Mouse (Mus musculus) liver, embryonic 13.5 days (tissue): ENCODE results near the gene Nhlrc4. TPM values are rescaled to one million over a fixed set of nuclear protein-coding genes. Genes with fewer than 3 reads are reported as not detected.

Experiments
- ATAC-seq: fragments of 200-750 bp; cut with Nextera tagmentation; 2 replicates; pipeline ENCODE4 v1.8.0; 2017; ENCODE audit warnings: low read depth, mild to moderate bottlenecking, moderate number of reproducible peaks, moderate library complexity
- DNase-seq: peaks from one replicate; pipeline ENCODE4 v3.0.0; 2022
- H3K27ac ChIP-seq: fragments of 300-500 bp; sonication (generic); 2 replicates; pipeline ENCODE4 v1.5.1; 2015; ENCODE audit warnings: moderate library complexity, mild to moderate bottlenecking, inconsistent platforms
- H3K27me3 ChIP-seq: fragments of 300-500 bp; sonication (generic); 2 replicates; pipeline ENCODE4 v1.6.1; 2015; ENCODE audit warnings: mild to moderate bottlenecking, inconsistent platforms
- H3K36me3 ChIP-seq: fragments of 300-500 bp; sonication (generic); 2 replicates; pipeline ENCODE4 v1.6.1; 2015; ENCODE audit warnings: mild to moderate bottlenecking, inconsistent platforms
- H3K4me1 ChIP-seq: fragments of 300-500 bp; sonication (generic); replicated peaks from 2 replicates; pipeline ENCODE4 v1.6.1; 2015; ENCODE audit warnings: inconsistent platforms
- H3K4me2 ChIP-seq: fragments of 300-500 bp; sonication (generic); 2 replicates; pipeline ENCODE4 v1.6.1; 2015; ENCODE audit warnings: inconsistent platforms, mild to moderate bottlenecking, moderate library complexity
- H3K4me3 ChIP-seq: fragments of 300-500 bp; sonication (generic); replicated peaks from 2 replicates; pipeline ENCODE4 v1.5.1; 2015; ENCODE audit warnings: mild to moderate bottlenecking, inconsistent platforms
- H3K9ac ChIP-seq: fragments of 300-500 bp; sonication (generic); 2 replicates; pipeline ENCODE4 v1.6.1; 2015; ENCODE audit warnings: mild to moderate bottlenecking, inconsistent platforms
- H3K9me3 ChIP-seq: fragments of 300-500 bp; sonication (generic); replicated peaks from 2 replicates; pipeline ENCODE4 v1.6.1; 2016; ENCODE audit warnings: inconsistent platforms
- WGBS: fragments of 180-500 bp; shearing (Covaris S2); methylation state at CpG from one replicate; pipeline ENCODE4 v1.1.7; 2015; ENCODE audit not compliant: insufficient replicate concordance; 5-methylcytosine and 5-hydroxymethylcytosine counted together
- polyA plus RNA-seq: library from polyadenylated mRNA; unstranded; fragments of >200 nt; fragmentation: Nextera tagmentation; extraction: Ambion mirVana; gene quantifications from 2 replicates; pipeline ENCODE4 v1.2.1, GENCODE M21; 2015

Gene Nhlrc4
- 5.1 and 7.2 TPM in 2 replicates for polyA plus RNA-seq

- Histone ChIP-seq H3K4me2 (peak within 1 kb of the TSS; percentile 85), H3K4me1 (peaks cover 74% of the 10 kb centered on the region), H3K27me3 (peaks cover 5% of the 10 kb centered on the region), H3K36me3 (peaks cover 14% of the 10 kb centered on the region), H3K4me3 (peak within 1 kb of the TSS; percentile 92), H3K9me3 (no peaks in the 10 kb centered on the region), H3K9ac (peak within 1 kb of the TSS; percentile 99), H3K27ac (peak within 1 kb of the TSS; percentile 100)
- 29% methylated on average over 6 of the region's 6 CpGs for WGBS
- peak; percentile 70 for ATAC-seq
- DNase-seq, result peak; percentile 68
Observed at GRCm38 (mm10) chr17:25944366-25945163, at the start of gene Nhlrc4, which contains the start of gene Pigq. Gene Nhlrc4 (minus strand): TSS chr17:25944961. Gene Pigq (minus strand): TSS chr17:25944936.

- Histone ChIP-seq H3K4me3 (no peak overlapping the region), H3K27me3 (no peaks in the 10 kb centered on the region), H3K27ac (no peak overlapping the region), H3K4me2 (no peak overlapping the region), H3K9me3 (no peaks in the 10 kb centered on the region), H3K9ac (no peak overlapping the region), H3K4me1 (peaks cover 32% of the 10 kb centered on the region), H3K36me3 (no peaks in the 10 kb centered on the region)
- DNase-seq (no peak), ATAC-seq (peak; percentile 60)
- WGBS, result 40% methylated on average over 3 of the region's 3 CpGs
Observed at GRCm38 (mm10) chr17:25993489-25993888, 48.7 kb upstream of the Nhlrc4 start.

- WGBS, result 86% methylated on average over 4 of the region's 4 CpGs
- DNase-seq, result no peak
- no peaks in the 10 kb centered on the region for H3K36me3 ChIP-seq
Observed at GRCm38 (mm10) chr17:25992274-25992673, 47.5 kb upstream of the Nhlrc4 start.

GRCm38 (mm10) chr17:25990331-25990730 is 45.6 kb upstream of the Nhlrc4 start:
- Histone ChIP-seq H3K4me3 (no peak overlapping the region), H3K4me2 (0 out of 2 replicates have a peak overlapping the region, but pooled peaks have one; percentile 0), H3K9me3 (no peaks in the 10 kb centered on the region), H3K36me3 (no peaks in the 10 kb centered on the region), H3K27ac (no peak overlapping the region), H3K9ac (no peak overlapping the region), H3K27me3 (peaks cover 2% of the 10 kb centered on the region; the same call in 1 of the 2 replicates), H3K4me1 (peaks cover 39% of the 10 kb centered on the region)
- 9% methylated on average over 5 of the region's 5 CpGs for WGBS
- DNase-seq (no peak), ATAC-seq (no peak)

More at GRCm38 (mm10) chr17:25992274-25992673, 47.5 kb upstream of the Nhlrc4 start:
- peaks cover 32% of the 10 kb centered on the region for H3K4me1 ChIP-seq
- no peak overlapping the region; the same call in 1 of the 2 replicates for H3K27ac ChIP-seq
- H3K9ac ChIP-seq, result no peak overlapping the region
- no peak overlapping the region for H3K4me2 ChIP-seq
- no peak for ATAC-seq
- no peak overlapping the region for H3K4me3 ChIP-seq
- H3K9me3 ChIP-seq, result no peaks in the 10 kb centered on the region
- no peaks in the 10 kb centered on the region for H3K27me3 ChIP-seq

GRCm38 (mm10) chr17:25985306-25986294 is 40.8 kb upstream of the Nhlrc4 start, which contains the start of gene Capn15:
Gene Capn15 (minus strand): TSS chr17:25985796.
- peak; percentile 96 for ATAC-seq
- peaks cover 2% of the 10 kb centered on the region; the same call in 1 of the 2 replicates for H3K27me3 ChIP-seq
- WGBS, result 1% methylated on average over 91 of the region's 91 CpGs

GRCm38 (mm10) chr17:25984556-25985305 is 40.0 kb upstream of the Nhlrc4 start:
- 0 out of 2 replicates have a peak, but pooled peaks cover 3% of the 10 kb centered on the region for H3K36me3 ChIP-seq
- peak overlapping the region; percentile 94 for H3K9ac ChIP-seq
- ATAC-seq, result peak; percentile 9; the same call in 1 of the 2 replicates
- H3K4me2 ChIP-seq, result peak overlapping the region; percentile 98
- peak overlapping the region; percentile 77 for H3K27ac ChIP-seq
- no peak for DNase-seq
- H3K4me1 ChIP-seq, result peaks cover 63% of the 10 kb centered on the region
- no peaks in the 10 kb centered on the region for H3K9me3 ChIP-seq
- H3K4me3 ChIP-seq, result peak overlapping the region; percentile 91
- peaks cover 2% of the 10 kb centered on the region; the same call in 1 of the 2 replicates for H3K27me3 ChIP-seq
- 9% methylated on average over 17 of the region's 17 CpGs for WGBS

More at GRCm38 (mm10) chr17:25985306-25986294, 40.8 kb upstream of the Nhlrc4 start, which contains the start of gene Capn15:
- DNase-seq, result peak; percentile 81
- H3K4me3 ChIP-seq, result peak within 1 kb of the TSS; percentile 91
- peak within 1 kb of the TSS; percentile 94 for H3K9ac ChIP-seq
- H3K36me3 ChIP-seq, result 0 out of 2 replicates have a peak, but pooled peaks cover 3% of the 10 kb centered on the region
- H3K4me1 ChIP-seq, result peaks cover 63% of the 10 kb centered on the region
- H3K27ac ChIP-seq, result peak within 1 kb of the TSS; percentile 77
- peak within 1 kb of the TSS; percentile 98 for H3K4me2 ChIP-seq
- H3K9me3 ChIP-seq, result no peaks in the 10 kb centered on the region

GRCm38 (mm10) chr17:25984066-25984465 is 39.3 kb upstream of the Nhlrc4 start:
- H3K9ac ChIP-seq, result peak overlapping the region; percentile 94
- 92% methylated on average over 1 of the region's 1 CpGs for WGBS
- peak overlapping the region; percentile 91 for H3K4me3 ChIP-seq
- H3K27me3 ChIP-seq, result peaks cover 2% of the 10 kb centered on the region; the same call in 1 of the 2 replicates
- 0 out of 2 replicates have a peak, but pooled peaks cover 3% of the 10 kb centered on the region for H3K36me3 ChIP-seq
- DNase-seq (no peak), ATAC-seq (no peak)
- H3K27ac ChIP-seq, result no peak overlapping the region
- peaks cover 66% of the 10 kb centered on the region for H3K4me1 ChIP-seq
- no peaks in the 10 kb centered on the region for H3K9me3 ChIP-seq
- peak overlapping the region; percentile 98 for H3K4me2 ChIP-seq

GRCm38 (mm10) chr17:25982913-25983312 is 38.2 kb upstream of the Nhlrc4 start:
- 81% methylated on average over 3 of the region's 3 CpGs for WGBS
- Histone ChIP-seq H3K4me3 (no peak overlapping the region), H3K4me1 (peaks cover 70% of the 10 kb centered on the region), H3K9ac (peak overlapping the region; percentile 36; the same call in 1 of the 2 replicates), H3K27ac (peak overlapping the region; percentile 20; the same call in 1 of the 2 replicates), H3K36me3 (peaks cover 8% of the 10 kb centered on the region; the same call in 1 of the 2 replicates), H3K9me3 (no peaks in the 10 kb centered on the region), H3K27me3 (peaks cover 2% of the 10 kb centered on the region; the same call in 1 of the 2 replicates), H3K4me2 (peak overlapping the region; percentile 98; the same call in 1 of the 2 replicates)
- ATAC-seq (no peak), DNase-seq (no peak)

- DNase-seq, result no peak
- no peak overlapping the region for H3K4me2 ChIP-seq
- no peak for ATAC-seq
- H3K27me3 ChIP-seq, result no peaks in the 10 kb centered on the region
- H3K36me3 ChIP-seq, result peaks cover 8% of the 10 kb centered on the region; the same call in 1 of the 2 replicates
- WGBS, result 77% methylated on average over 5 of the region's 5 CpGs
- H3K9ac ChIP-seq, result no peak overlapping the region
- H3K9me3 ChIP-seq, result no peaks in the 10 kb centered on the region
- H3K27ac ChIP-seq, result peak overlapping the region; percentile 22; the same call in 1 of the 2 replicates
- H3K4me3 ChIP-seq, result no peak overlapping the region
- H3K4me1 ChIP-seq, result peaks cover 78% of the 10 kb centered on the region
Observed at GRCm38 (mm10) chr17:25980854-25981253, 36.1 kb upstream of the Nhlrc4 start.
